Mouse (Mus musculus): ENCODE results near the gene Sec1.

Gene Sec1

GRCm38 (mm10) chr7:45641391-45642040, 52.7 kb downstream of the Sec1 start:
- no peak for DNase-seq (ENCODE audit: low read depth, low spot score)

GRCm38 (mm10) chr7:45640191-45640957, 53.8 kb downstream of the Sec1 start:
- no peak for DNase-seq (ENCODE audit: low read depth, low spot score)

DNA sequence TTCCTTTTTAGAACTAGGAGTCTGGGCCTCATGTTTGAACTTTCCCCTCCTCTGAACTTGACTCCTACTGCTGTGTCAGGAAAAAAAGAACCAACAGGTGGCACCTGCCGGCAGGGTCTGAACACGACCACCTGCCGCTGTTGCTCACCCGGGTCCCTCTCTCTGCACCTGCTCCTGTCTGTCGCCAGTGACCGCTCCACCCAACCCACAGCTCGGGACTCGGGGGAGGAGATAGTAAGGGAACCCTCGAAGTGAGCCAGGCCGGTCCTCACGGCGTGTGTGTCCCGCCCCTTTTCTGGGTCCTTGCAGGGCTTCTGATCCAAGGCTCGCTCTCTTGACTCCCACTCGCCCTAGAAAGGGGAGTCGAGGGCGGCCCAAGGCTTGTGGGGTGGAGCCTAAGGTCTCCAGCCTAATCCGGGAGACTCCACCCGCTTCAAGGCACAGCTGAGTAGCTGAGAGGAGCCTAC, 54.6 kb downstream of the Sec1 start, which contains the start of gene Mamstr:
Gene Mamstr (plus strand): TSS at position 417 of the 467 bp plus-strand sequence.
- peak; percentile 50 for DNase-seq (ENCODE audit: low read depth, low spot score)

- peak; percentile 98 for DNase-seq (ENCODE audit: low read depth, low spot score)
Observed at GRCm38 (mm10) chr7:45638623-45639401, 55.4 kb downstream of the Sec1 start.

DNA sequence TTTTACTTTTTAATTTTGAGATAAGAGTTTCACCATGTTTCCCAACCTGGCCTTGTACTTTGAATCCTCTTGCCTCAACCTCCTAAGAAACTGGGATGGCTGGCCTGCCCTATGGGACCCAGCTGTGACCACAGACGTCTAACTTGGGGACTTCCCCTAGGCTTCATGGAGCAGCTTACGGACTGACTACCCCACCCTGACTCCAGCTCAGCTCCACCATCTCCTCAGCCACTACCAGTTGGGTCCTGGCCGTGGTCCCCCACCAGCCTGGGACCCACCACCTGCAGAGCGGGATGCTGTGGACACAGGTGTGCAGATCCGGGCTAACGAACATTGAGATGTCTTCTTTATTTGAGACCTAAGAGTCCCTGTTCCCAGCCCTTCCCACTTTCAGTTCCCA, 56.5 kb downstream of the Sec1 start:
- DNase-seq (ENCODE audit: low read depth, low spot score), result no peak

GRCm38 (mm10) chr7:45635711-45636688, 58.2 kb downstream of the Sec1 start:
- DNase-seq (ENCODE audit: low read depth, low spot score), result no peak

DNA sequence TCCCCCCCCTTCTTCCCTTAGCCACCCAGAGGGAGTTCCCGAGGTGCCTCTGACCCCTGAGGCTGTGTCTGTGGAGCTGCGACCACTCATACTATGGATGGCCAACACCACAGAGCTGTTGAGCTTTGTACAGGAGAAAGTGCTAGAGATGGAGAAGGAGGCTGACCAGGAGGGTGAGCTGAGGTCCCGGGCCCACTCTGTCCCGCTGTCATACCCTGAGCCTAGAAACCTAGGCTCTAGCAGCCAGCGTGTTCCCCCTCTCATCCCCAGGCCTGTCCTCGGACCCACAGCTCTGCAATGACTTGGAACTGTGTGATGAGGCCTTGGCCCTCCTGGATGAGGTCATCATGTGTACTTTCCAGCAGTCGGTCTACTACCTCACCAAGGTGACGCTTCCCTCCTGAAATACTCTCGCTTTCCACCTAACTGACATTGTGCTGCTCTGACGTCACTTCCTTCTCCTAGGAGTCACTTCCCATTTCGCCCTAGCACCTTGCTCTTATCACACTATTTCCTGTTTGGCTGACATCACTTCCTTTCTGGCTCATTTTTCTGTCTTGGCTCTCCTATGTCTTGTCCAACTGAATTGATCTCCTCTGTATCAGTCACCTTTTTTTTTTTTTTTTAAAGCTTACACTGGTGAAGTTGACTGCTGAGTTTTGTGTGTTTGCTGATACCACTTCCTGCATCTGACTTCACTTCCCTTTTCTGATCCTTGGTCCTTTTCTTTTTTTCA, 59.1 kb downstream of the Sec1 start:
- no peak for DNase-seq (ENCODE audit: low read depth, low spot score)

GRCm38 (mm10) chr7:45632499-45632898, 61.7 kb downstream of the Sec1 start:
- no peak for DNase-seq (ENCODE audit: low read depth, low spot score)

DNA sequence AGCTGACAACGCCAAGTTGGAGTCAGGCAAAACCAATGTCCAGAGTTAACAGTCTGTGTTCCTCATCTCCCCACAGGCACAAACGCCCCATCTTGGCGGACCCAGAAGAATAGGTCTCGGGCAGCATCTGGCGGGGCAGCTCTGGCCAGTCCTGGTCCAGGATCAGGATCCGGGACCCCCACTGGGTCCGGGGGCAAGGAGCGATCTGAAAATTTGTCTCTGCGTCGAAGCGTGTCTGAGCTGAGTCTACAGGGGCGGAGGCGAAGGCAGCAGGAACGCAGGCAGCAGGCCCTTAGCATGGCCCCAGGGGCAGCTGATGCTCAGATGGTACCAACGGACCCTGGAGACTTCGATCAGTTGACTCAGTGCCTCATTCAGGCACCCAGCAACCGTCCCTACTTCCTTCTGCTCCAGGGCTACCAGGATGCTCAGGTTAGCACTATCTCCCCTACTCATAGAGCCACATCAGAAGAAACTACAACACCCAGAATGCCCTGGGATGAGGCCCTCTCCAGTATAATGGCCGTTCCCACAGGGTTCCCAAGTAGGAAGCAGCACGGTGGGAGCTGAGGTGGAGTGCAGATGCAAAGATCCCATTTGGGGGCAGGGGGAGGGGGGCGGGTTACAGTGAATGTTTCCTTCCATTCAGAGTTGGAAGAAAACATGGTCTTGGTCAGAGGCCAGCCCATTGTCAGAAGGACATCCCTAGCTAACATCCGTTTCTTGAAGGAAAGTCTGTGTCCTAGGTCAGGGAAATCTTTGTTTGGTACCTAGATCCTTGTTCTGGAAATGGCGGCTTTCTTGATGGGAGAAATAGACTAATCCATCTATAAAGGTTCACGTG, 63.9 kb downstream of the Sec1 start:
- no peak for DNase-seq (ENCODE audit: low read depth, low spot score)

DNA sequence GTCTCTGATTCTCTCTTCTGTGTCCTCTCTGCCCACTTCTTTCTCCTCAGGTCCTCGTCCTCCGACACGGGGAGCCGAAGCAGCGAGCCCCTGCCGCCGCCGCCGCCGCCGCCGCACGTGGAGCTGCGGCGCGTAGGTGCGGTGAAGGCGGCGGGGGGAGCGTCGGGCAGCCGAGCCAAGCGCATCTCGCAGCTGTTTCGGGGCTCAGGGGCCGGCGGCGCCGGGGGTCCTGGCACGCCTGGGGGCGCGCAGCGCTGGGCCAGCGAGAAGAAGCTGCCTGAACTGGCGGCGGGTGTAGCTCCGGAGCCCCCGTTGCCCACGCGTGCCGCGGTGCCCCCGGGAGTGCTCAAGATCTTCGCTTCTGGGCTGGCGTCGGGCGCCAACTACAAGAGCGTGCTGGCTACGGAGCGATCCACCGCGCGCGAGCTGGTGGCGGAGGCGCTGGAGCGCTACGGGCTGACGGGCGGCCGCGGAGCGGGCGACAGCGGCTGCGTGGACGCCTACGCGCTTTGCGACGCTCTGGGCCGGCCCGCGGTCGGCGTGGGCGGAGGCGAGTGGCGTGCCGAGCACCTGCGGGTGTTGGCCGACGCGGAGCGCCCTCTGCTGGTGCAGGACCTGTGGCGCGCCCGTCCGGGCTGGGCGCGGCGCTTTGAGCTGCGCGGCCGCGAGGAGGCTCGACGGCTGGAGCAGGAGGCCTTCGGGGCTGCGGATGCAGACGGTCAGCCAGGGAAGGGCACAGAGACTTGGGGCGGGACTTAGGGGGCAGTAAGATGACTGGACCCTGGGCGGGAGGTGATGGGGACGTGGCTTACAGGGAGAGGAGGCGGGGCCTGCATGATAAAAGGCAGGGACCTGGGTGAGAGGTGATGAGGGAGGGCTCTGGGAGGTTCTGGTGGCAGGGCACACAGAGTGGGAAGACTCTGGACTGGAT, 65.6 kb downstream of the Sec1 start:
- DNase-seq (ENCODE audit: low read depth, low spot score), result peak; percentile 93
